Mouse (Mus musculus): ENCODE measurements around the gene Plxna4.

Gene Plxna4

GRCm38 (mm10) chr6:32346015-32346414 lies 242.0 kb downstream of the Plxna4 start:
- DNase-seq (ENCODE audit: low read depth, low spot score), result no peak

- DNase-seq (ENCODE audit: low read depth, low spot score), result no peak
Measured at GRCm38 (mm10) chr6:32342727-32343126, 245.3 kb downstream of the Plxna4 start.

DNA sequence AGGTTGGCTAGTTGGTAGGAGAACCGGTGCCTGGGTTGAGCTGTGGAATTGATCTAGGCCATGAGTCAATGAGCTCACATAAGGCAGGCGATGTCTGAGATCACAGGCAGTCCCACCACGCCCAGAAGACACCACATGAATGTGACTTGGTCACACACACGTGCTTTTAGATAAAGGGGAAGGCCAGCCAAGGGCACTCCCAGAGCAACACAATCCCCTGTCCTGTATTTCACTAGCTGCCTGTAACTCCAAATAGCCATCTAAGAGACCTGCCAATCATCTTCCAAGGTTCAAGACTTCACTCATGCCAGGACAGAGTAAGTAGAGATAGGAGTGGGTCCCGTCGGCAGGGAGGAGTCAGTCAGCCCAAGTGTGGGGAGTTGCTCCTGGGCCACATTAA lies 245.7 kb downstream of the Plxna4 start:
- DNase-seq (ENCODE audit: low read depth, low spot score), result no peak

- DNase-seq (ENCODE audit: low read depth, low spot score), result no peak
Measured at GRCm38 (mm10) chr6:32338416-32338943, 249.5 kb downstream of the Plxna4 start.

DNA sequence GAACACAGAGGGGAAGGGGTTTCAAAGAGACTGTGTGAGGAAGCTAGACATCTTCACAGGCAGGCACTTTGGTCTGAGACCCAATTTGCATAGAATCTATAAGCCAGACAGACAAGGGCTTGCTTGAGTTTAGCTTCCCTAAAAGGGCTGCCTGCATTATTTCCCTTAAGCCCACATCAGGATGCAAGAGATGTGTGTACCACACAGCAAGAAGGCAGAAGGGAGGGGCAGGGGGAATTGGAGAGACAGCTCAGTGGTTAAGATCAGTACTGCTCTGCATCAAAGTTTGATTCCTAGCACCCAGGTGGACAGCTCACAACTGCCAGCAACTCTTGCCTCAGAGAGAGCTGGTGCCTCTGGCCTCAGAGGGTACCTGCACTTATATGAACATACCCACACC lies 256.7 kb downstream of the Plxna4 start:
- peak; percentile 6 for DNase-seq (ENCODE audit: low read depth, low spot score)

DNA sequence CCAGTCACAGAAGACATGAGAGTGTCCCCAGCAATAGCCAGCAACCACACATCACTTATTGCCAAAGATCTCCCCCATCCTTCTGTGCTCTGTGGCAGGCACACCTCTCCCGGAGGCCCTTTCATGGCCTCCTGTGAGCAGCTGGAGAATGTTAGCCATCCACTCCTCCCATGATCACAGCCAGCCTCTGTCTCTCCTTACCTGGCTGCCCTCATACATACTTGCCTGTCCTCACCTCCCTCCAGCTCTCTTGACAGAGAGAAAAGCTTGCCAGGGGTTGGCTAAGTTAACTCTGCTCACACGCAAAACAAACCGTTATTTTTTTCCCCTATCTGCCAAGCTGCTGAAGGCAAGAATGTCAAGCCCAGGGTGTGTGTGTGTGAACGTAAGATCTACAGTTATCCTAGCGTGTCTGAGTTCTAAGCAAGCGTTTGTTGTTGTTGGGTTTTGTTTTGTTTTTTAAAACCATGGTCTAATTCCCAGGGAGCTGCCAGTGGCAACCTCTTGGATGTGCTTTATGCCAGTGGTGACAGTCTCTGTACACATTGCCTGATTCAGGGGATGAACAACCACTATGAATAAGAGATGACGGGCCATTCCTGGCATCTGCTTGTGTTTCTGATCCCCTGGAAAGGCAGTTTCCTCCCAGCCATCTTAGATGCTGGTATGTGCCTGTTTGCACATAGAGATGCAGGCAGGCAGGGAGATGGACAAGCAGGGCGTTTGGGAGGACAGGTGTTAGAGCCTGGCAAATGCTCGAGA lies 257.8 kb downstream of the Plxna4 start:
- DNase-seq (ENCODE audit: low read depth, low spot score), result no peak

DNA sequence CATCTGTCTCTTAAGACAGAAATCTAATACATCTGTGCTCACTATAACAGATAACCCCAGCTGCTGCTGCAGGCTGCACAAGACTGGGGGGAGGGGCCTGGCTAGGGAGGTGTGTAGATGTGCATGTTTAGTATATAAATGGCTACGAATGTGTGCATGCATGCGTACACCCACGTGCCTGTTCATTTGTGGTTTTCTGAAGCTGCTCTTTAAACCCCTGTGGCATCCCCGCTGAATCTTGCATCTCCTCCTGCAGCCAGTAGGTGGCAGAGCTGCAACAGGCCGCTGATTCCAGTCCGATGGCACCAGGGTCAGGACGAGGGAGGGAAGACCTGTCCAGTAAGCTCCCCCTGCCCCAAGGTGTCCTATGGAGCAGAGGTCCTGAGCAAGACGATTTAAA lies 260.0 kb downstream of the Plxna4 start:
- peak; percentile 79 for DNase-seq (ENCODE audit: low read depth, low spot score)

DNA sequence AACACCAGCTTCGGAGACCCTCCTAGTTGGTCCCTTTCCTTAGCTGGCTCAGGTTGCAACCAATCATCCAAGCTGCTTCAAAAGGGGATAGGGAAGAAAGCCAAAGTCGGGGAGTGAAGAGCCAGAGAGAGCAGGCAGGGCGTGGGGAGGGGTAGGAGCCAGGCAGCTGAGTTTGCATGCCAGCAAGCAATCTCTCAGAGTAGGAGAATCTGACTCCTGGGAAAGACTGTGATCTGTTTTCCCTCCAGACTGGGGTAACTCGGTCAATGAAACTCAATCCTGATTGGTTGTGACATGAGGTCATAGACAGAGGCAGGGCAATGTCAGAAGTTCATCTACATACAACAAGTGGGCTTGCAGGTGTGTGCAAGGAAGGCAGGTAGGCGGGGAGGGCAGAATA lies 260.8 kb downstream of the Plxna4 start:
- DNase-seq (ENCODE audit: low read depth, low spot score), result no peak

GRCm38 (mm10) chr6:32326406-32326805 lies 261.6 kb downstream of the Plxna4 start:
- no peak for DNase-seq (ENCODE audit: low read depth, low spot score)

GRCm38 (mm10) chr6:32325851-32326250 lies 262.1 kb downstream of the Plxna4 start:
- no peak for DNase-seq (ENCODE audit: low read depth, low spot score)

GRCm38 (mm10) chr6:32321187-32321586 lies 266.8 kb downstream of the Plxna4 start:
- no peak for DNase-seq (ENCODE audit: low read depth, low spot score)

DNA sequence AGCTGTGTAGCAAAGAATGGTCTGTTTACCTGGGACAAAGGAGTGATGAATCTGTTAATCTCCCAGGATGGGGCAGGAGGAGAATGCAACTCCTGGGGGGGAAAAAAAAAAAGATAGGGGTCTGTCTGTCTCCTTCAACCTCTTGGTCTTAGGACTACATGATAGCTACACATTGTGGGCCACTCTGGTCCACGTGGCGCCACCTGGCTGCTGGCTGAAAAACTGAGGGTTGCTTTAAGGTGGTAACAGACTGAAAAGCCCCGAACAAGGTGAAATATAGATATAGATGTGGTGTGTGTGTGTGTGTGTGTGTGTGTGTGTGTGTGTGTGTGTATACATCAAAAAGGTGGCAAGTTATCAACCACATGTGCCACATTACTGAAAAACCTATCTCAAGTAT lies 267.7 kb downstream of the Plxna4 start:
- DNase-seq (ENCODE audit: low read depth, low spot score), result peak; percentile 41

DNA sequence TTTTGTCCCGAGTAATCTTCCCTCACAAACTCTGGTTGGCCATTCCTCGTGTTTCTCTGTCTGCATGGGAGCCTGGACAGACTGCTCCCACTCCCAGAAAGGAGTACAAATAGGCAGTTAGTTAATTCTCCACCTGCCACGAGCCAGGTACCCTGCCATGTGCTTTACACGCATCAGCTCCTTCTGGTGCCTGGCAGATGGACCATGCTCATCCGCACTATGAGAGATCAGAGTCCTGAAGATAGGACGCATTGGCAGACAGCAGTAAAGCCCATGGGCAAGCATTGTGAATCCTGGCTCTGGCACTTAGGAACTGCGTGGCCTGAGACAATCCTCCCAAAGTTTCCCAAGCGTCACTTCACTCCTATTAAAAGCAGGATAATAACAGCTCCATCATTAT lies 270.5 kb downstream of the Plxna4 start:
- DNase-seq (ENCODE audit: low read depth, low spot score), result no peak

- no peak for DNase-seq (ENCODE audit: low read depth, low spot score)
Measured at GRCm38 (mm10) chr6:32315011-32315450, 273.0 kb downstream of the Plxna4 start.

DNA sequence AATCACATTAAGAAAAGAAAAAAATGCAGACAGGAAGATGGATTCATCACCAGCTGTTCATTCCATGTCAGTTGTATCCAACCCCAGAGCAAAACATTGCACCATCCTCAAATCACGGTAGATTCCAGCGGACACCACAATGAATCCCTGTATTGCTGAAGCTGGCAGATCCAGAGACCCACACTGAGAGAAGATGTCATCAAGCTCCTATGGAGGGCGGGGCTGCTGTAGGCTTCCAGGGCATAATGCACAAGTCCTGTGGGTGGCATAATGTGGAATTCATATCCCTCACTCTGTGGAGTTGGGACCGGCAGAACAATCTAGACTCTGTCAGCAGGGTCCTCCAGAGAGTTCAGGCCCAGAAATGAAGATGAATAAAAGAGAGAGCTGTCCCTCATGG lies 278.8 kb downstream of the Plxna4 start:
- no peak for DNase-seq (ENCODE audit: low read depth, low spot score)

DNA sequence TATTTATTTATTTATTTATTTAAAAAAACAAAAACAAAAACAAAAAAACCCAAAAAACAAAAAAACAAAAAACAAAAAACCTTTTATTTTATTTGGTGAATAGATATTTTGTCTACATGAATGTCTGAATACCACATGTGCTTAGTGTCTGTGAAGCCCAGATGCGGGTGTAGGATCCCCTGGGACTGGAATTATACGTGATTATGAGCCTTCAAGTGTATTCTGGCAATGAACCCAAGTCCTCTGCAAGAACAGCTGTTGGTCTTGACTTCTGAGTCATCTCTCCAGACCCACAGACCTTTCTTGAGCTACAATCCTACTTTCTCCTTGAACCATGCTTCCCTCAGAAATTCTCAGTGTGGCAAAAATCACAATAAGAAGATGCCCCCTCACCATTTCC lies 287.4 kb downstream of the Plxna4 start:
- DNase-seq (ENCODE audit: low read depth, low spot score), result no peak

GRCm38 (mm10) chr6:32281457-32281856 lies 306.5 kb downstream of the Plxna4 start:
- DNase-seq (ENCODE audit: low read depth, low spot score), result no peak

GRCm38 (mm10) chr6:32280728-32281127 lies 307.3 kb downstream of the Plxna4 start:
- no peak for DNase-seq (ENCODE audit: low read depth, low spot score)

DNA sequence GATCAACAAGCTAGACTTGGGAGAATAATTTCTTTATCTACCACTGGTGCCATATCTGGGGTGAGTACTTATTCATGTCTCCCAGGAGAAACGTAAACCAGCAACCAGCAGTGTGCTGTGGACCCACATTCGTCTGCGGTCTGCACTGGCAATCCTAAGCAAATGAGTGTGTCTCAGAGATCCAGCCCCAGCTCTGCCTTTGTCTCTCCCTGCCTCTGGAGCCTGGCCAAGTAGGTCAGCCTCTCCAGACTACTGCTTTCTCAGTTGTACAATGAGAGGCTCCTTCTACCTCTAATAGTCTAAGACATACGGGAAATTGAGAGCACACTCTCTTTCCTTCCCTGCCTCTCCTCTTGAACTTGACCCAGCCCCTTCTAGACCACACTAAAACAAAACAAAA lies 316.5 kb downstream of the Plxna4 start:
- no peak for DNase-seq (ENCODE audit: low read depth, low spot score)

GRCm38 (mm10) chr6:32266085-32266484 lies 321.9 kb downstream of the Plxna4 start:
- no peak for DNase-seq (ENCODE audit: low read depth, low spot score)

GRCm38 (mm10) chr6:32261339-32261738 lies 326.7 kb downstream of the Plxna4 start:
- no peak for DNase-seq (ENCODE audit: low read depth, low spot score)

DNA sequence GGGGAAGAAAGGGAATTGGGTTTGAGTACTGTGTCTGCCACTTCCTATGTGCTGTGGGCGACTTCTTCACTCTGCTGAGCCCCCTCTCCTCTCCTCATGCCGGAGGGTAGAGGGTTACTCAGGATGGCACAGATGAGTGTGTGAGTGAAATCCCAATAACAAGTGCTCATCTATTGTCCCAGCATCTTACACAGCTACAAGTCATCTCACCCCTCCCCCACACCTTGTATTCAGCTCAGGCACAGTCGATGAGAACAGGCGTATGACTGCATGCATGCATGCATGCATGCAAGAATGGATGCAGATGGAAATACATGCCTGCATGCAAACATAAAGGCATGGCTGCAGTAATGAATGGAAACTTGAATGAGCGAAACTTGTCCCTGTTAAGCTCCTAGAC lies 327.7 kb downstream of the Plxna4 start:
- DNase-seq (ENCODE audit: low read depth, low spot score), result no peak

DNA sequence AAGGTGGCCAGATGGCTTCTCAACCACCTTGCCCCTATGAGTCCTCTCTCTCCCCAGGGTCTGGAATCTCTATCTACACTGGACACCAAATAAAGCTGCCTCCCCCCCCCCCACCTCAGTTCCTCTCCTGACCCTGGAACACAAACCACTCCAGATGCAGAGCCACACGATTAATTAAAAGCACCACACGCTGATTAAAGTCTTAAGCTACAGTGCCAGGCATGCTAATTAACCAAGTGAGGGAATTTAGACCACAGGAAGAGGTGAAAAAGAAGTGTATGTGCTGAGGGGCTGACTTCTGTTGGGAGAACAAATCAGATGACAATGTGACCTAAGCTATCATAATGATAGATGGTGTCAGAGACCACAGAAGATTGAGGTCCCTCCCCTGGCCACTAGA lies 332.8 kb downstream of the Plxna4 start:
- DNase-seq (ENCODE audit: low read depth, low spot score), result no peak

DNA sequence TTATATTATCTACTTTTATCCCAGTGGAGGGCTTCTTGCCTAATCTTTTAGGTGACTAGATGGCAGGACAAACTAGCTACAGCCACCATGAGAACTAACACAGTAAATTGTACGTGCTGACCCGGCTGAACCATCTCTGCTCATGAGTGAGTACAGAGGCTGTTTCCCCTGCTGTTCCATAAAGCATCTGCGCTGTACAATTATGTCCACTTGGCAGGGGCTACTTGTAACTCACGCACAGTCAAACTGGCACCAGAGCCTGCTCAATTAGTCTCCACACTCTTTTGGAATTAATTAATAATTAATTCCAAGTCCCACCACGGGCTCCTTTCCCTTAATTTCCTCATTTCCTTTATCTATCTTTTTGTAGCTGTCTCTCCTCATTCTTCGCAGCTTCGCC lies 335.8 kb downstream of the Plxna4 start:
- no peak for DNase-seq (ENCODE audit: low read depth, low spot score)
